Mouse (Mus musculus) embryonic facial prominence, embryonic 11.5 days (tissue): ENCODE results near the gene Nup210l. TPM values are rescaled to one million over a fixed set of nuclear protein-coding genes. Genes with fewer than 3 reads are reported as not detected.

Experiments used
- ATAC-seq: fragments of 200-750 bp; cut with Nextera tagmentation; replicated peaks from 2 replicates; pipeline ENCODE4 v1.8.0; 2017; ENCODE audit warnings: low read depth; ENCODE audit not compliant: insufficient number of reproducible peaks, low FRiP score, low TSS enrichment
- DNase-seq: peaks from one replicate; pipeline ENCODE4 v3.0.0-alpha.2; 2015; ENCODE audit warnings: low spot score
- H3K27ac ChIP-seq: fragments of 300-500 bp; sonication (generic); replicated peaks from 2 replicates; pipeline ENCODE4 v1.5.1; 2014; ENCODE audit warnings: mild to moderate bottlenecking, low read depth, low read length, control low read depth
- H3K27me3 ChIP-seq: fragments of 300-500 bp; sonication (generic); 2 replicates; pipeline ENCODE4 v1.6.1; 2014; ENCODE audit warnings: mild to moderate bottlenecking, low read length, moderate library complexity, mixed read lengths; ENCODE audit not compliant: control insufficient read depth, insufficient read depth
- H3K36me3 ChIP-seq: fragments of 300-500 bp; sonication (generic); replicated peaks from 2 replicates; pipeline ENCODE4 v1.6.1; 2014; ENCODE audit warnings: low read depth, mild to moderate bottlenecking, low read length, moderate library complexity, mixed read lengths; ENCODE audit not compliant: control insufficient read depth, insufficient read depth
- H3K4me1 ChIP-seq: fragments of 300-500 bp; sonication (generic); 2 replicates; pipeline ENCODE4 v1.6.1; 2014; ENCODE audit warnings: low read length, mixed read lengths; ENCODE audit not compliant: control insufficient read depth, insufficient read depth
- H3K4me2 ChIP-seq: fragments of 300-500 bp; sonication (generic); 2 replicates; pipeline ENCODE4 v1.6.1; 2014; ENCODE audit warnings: low read depth, mild to moderate bottlenecking, control low read depth, low read length, moderate library complexity
- H3K4me3 ChIP-seq: fragments of 300-500 bp; sonication (generic); 2 replicates; pipeline ENCODE4 v1.5.1; 2014; ENCODE audit warnings: low read depth, low read length, control low read depth
- H3K9ac ChIP-seq: fragments of 300-500 bp; sonication (generic); replicated peaks from 2 replicates; pipeline ENCODE4 v1.6.1; 2014; ENCODE audit warnings: mild to moderate bottlenecking, control low read depth, low read length
- H3K9me3 ChIP-seq: fragments of 300-500 bp; sonication (generic); replicated peaks from 2 replicates; pipeline ENCODE4 v1.6.1; 2016; ENCODE audit warnings: mild to moderate bottlenecking, low read length, inconsistent platforms, mixed read lengths; ENCODE audit not compliant: control insufficient read depth
- whole genome bisulfite sequencing: fragments of 180-500 bp; shearing (Covaris S2); extraction: QIAGEN DNeasy Blood & Tissue Kit; methylation state at CpG from one replicate; pipeline ENCODE4 v1.1.7; 2014; 5-methylcytosine and 5-hydroxymethylcytosine counted together
- polyA plus RNA-seq: library from polyadenylated mRNA; unstranded; fragments of >200 nt; fragmentation: Nextera tagmentation; extraction: Ambion mirVana; gene quantifications from 2 replicates; pipeline ENCODE4 v1.2.1, GENCODE M21; 2014

Nup210l gene
- polyA plus RNA-seq, 1 experiment from 2014 or later = 0.45 TPM

DNA sequence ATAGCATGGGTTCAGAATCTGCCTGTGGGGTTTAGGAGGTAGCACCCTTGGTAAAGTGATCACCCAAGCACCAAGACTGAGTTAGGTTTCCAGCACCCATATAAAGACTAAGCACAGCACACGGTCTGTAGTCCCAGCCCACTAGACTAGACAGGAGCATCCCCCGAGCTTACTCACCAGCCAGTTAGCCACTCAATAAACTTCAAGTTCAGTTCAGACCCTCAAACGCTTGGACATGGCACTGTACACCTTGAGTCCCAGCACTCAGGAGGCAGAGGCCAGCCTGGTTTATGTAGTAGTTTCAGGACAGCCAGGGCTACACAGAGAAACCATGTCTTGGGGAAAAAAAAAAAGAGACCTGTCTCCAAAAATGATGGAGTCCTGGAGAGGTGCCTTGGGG is 2.9 kb upstream of the Nup210l start:
- 86% methylated on average over 3 of the region's 3 CpGs for WGBS
- H3K4me1 ChIP-seq = no peaks in the 10 kb centered on the region
- peaks cover 10% of the 10 kb centered on the region for H3K36me3 ChIP-seq
- DNase-seq (no peak), ATAC-seq (no peak)
- H3K27me3 ChIP-seq = no peaks in the 10 kb centered on the region
- no peak overlapping the region for H3K27ac ChIP-seq
- no peak overlapping the region for H3K4me3 ChIP-seq
- H3K9me3 ChIP-seq = no peaks in the 10 kb centered on the region
- no peak overlapping the region for H3K4me2 ChIP-seq
- no peak overlapping the region for H3K9ac ChIP-seq

DNA sequence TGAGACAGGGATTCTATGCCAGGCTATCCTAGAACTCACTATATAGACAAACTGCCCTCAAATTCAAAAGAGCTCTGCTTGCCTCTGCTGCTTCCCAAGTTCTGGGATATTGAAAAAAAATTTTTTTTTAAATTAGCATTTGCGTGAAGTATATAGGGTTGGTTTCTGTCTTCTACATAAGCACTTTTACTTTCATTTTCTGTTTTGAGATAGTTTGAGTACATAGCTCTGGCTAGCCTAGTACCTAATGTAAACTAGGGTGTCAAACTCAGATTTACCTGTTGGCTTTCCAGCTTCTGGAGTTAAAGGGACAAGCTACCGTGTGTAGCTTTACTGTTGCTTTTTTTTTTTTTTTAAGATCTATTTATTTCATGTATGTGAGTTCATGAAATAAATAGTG is 2.3 kb upstream of the Nup210l start:
- Histone ChIP-seq H3K9ac (no peak overlapping the region), H3K36me3 (peaks cover 9% of the 10 kb centered on the region), H3K4me1 (no peaks in the 10 kb centered on the region), H3K27me3 (no peaks in the 10 kb centered on the region), H3K9me3 (no peaks in the 10 kb centered on the region), H3K4me3 (no peak overlapping the region), H3K27ac (no peak overlapping the region), H3K4me2 (no peak overlapping the region)
- 95% methylated on average over 2 of the region's 2 CpGs for WGBS
- DNase-seq (no peak), ATAC-seq (no peak)

DNA sequence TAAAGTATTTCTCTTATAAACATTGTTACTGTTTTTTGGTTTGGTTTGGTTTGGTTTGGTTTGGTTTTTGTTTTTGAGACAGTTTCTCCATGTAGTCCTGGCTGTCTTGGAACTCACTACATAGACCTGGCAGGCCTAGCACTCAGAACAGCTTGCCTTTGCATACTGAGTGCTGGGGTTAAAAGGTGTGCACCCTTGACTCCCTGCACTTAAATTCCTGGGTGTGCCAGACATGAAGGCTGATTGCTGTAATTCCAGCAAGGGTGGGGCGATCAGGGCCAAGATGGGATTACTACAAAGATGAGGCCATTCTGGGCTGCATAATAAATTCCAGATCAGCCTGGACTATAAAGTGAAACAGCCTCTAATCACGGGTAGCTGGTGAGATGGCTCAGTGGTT is 1.7 kb upstream of the Nup210l start:
- DNase-seq (no peak), ATAC-seq (no peak)
- no peak overlapping the region for H3K4me2 ChIP-seq
- WGBS = 79% methylated on average over 2 of the region's 2 CpGs
- no peaks in the 10 kb centered on the region for H3K9me3 ChIP-seq
- no peak overlapping the region for H3K4me3 ChIP-seq
- no peak overlapping the region for H3K9ac ChIP-seq
- H3K27me3 ChIP-seq = no peaks in the 10 kb centered on the region
- H3K36me3 ChIP-seq = peaks cover 9% of the 10 kb centered on the region
- no peaks in the 10 kb centered on the region for H3K4me1 ChIP-seq
- H3K27ac ChIP-seq = no peak overlapping the region

DNA sequence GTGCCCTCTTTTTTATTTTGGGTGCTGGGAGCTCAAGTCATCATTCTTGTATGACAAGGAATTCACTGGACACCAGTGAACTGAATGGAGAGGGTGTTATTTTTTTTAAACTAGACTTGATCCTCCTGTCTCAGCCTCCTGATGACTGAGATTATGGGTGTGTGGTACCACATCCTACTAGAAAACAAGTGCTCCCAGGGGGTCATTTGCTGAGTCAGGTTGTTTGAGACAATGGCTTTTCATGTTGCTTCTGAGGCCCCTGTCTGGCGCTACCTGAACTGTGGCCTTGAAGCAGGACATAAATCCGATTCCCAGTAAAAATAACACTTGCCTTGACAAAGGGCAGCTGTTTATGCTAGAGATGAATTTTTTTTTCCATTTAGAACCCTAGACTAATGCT is 756 bp upstream of the Nup210l start:
- Histone ChIP-seq H3K4me3 (no peak overlapping the region), H3K27me3 (no peaks in the 10 kb centered on the region), H3K36me3 (peaks cover 5% of the 10 kb centered on the region), H3K4me1 (no peaks in the 10 kb centered on the region), H3K9me3 (no peaks in the 10 kb centered on the region), H3K9ac (no peak overlapping the region), H3K4me2 (no peak overlapping the region), H3K27ac (no peak overlapping the region)
- ATAC-seq (no peak), DNase-seq (no peak)
- WGBS = 91% methylated on average over 2 of the region's 2 CpGs

DNA sequence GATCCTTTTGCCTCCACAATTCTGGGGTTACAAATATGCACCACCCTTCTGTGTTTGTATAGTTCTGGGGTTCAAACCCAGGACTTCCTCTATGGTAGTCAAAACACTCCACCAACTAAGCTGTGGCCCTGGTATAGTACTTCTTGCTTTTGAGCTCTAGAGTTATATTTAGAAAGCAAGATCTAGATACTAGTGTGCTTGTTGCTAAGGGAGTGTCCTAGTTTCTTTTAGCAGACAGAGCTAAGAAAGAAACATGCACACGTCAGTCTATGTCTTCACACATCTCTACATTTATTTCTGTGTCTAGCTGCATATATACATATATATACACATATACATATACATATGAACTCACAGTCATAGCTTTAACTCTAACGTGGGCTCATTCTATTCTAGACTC is 7.8 kb downstream of the Nup210l start:
- WGBS = 80% methylated on average over 2 of the region's 2 CpGs
- ATAC-seq (no peak), DNase-seq (no peak)
- no peaks in the 10 kb centered on the region for H3K36me3 ChIP-seq
- no peaks in the 10 kb centered on the region for H3K4me1 ChIP-seq
- H3K9ac ChIP-seq = no peak overlapping the region
- no peak overlapping the region for H3K4me3 ChIP-seq
- no peak overlapping the region for H3K27ac ChIP-seq
- no peaks in the 10 kb centered on the region for H3K27me3 ChIP-seq
- no peaks in the 10 kb centered on the region for H3K9me3 ChIP-seq
- H3K4me2 ChIP-seq = no peak overlapping the region

DNA sequence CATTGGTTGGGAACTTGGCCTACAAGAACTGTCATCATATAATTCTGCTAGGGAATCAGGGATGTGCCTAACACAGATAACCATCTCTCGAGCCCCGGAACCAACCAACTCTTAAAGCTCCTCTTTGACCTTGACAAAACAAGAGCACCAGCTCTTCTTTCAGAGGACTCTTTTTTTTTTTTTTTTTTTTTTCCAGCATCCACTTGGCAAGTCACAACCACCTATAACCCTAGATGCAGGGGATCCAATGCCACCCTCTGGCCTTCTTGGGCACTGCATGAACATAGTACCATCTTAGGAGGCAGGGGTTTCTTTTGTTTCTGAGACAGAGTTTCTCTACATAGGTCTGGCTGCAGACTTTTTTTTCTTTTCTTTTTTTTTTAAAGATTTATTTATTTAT is 10.4 kb downstream of the Nup210l start:
- Histone ChIP-seq H3K9me3 (no peaks in the 10 kb centered on the region), H3K27ac (no peak overlapping the region), H3K4me2 (no peak overlapping the region), H3K4me3 (no peak overlapping the region), H3K9ac (no peak overlapping the region), H3K27me3 (no peaks in the 10 kb centered on the region), H3K36me3 (no peaks in the 10 kb centered on the region; the same call in 1 of the 2 replicates), H3K4me1 (no peaks in the 10 kb centered on the region)
- no peak for ATAC-seq
- DNase-seq = no peak
- 91% methylated on average over 2 of the region's 2 CpGs for WGBS

DNA sequence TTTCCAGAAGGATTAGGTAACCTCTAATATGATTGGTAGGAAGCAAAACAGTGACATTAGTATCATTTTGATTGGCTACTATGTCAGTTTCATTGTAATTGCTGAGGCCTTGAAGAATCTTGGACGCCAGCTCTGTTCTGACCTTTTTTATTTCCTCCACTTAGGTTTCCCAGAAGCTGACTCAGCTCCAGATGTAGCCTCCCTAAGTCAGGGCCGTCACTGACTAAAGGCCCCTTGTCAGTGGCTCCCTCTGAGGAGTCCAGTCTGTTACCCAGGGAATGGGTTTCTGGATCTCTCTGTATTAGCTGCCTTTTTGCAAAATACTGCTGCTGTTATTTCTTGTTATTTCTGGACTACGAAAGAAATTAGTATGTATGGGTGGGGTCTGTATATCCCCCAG is 11.6 kb downstream of the Nup210l start:
- H3K4me1 ChIP-seq = no peaks in the 10 kb centered on the region
- no peak overlapping the region for H3K4me2 ChIP-seq
- no peak for DNase-seq
- H3K27me3 ChIP-seq = no peaks in the 10 kb centered on the region
- H3K4me3 ChIP-seq = no peak overlapping the region
- H3K9ac ChIP-seq = no peak overlapping the region
- no peaks in the 10 kb centered on the region; the same call in 1 of the 2 replicates for H3K36me3 ChIP-seq
- no peak overlapping the region for H3K27ac ChIP-seq
- 78% methylated on average over 3 of the region's 3 CpGs for WGBS
- no peak for ATAC-seq
- H3K9me3 ChIP-seq = no peaks in the 10 kb centered on the region

DNA sequence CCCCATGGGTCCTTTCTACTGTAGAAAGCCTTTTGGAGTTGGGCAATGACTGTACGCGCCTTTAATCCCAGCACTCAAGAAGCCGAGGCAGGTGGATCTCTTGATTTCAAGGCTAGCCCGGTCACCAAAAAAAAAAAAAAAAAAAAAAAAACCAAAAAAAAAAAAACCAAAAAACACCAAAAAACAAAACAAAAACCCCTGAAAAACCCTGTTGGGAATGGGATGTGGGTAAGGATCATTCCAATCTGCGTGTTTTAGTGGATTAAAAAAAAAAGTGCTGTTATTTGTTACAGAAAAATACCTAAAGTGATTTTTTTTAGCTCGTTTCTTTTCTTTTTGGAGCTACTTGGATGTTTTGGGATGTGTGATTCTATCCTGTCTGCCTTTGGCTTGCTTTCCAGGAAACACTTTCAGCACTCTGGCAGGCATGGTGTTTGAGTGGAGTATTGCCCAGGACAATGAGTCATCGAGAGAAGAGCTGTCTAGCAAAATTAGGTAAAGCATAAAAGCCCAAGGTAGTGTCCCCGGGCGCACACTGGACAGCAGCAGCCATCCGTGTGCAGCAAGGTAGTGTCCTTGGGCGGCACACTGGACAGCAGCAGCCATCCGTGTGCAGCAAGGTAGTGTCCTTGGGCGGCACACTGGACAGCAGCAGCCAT is 14.3 kb downstream of the Nup210l start:
- H3K4me1 ChIP-seq = no peaks in the 10 kb centered on the region
- DNase-seq = no peak
- no peak for ATAC-seq
- no peak overlapping the region for H3K27ac ChIP-seq
- no peak overlapping the region for H3K9ac ChIP-seq
- no peak overlapping the region for H3K4me2 ChIP-seq
- no peak overlapping the region for H3K4me3 ChIP-seq
- 93% methylated on average over 13 of the region's 13 CpGs for WGBS
- H3K36me3 ChIP-seq = no peaks in the 10 kb centered on the region; the same call in 1 of the 2 replicates
- H3K9me3 ChIP-seq = no peaks in the 10 kb centered on the region
- no peaks in the 10 kb centered on the region for H3K27me3 ChIP-seq
